Mouse (Mus musculus) ES-E14 (cell line): ENCODE data around the gene Astn2. TPM values are rescaled to one million over a fixed set of nuclear protein-coding genes. Genes with fewer than 3 reads are reported as not detected.

Experiments
- DNase-seq: peaks from one replicate; pipeline ENCODE4 v3.0.0-alpha.2; 2013; ENCODE audit warnings: low read depth, low spot score
- H3K27ac ChIP-seq: 2 replicates; pipeline ENCODE4 v1.5.1; 2012; ENCODE audit warnings: low read depth, mild to moderate bottlenecking, low read length, moderate library complexity, mixed read lengths; ENCODE audit not compliant: poor library complexity, insufficient read depth, severe bottlenecking
- H3K36me3 ChIP-seq: 2 replicates; pipeline ENCODE4 v1.6.1; 2012; ENCODE audit warnings: mild to moderate bottlenecking, low read length, moderate library complexity, mixed read lengths; ENCODE audit not compliant: control insufficient read depth, poor library complexity, insufficient read depth, severe bottlenecking
- H3K4me1 ChIP-seq, 2 experiments: fragments of 150-350 bp in 1 of 2; sonication (generic) in 1 of 2; 2 replicates each; pipeline ENCODE4 v1.6.1; 2012; ENCODE audit warnings: low read length in 2 of 2, mild to moderate bottlenecking in 1 of 2, mixed read lengths in 1 of 2; ENCODE audit not compliant: control insufficient read depth in 2 of 2, insufficient read depth in 2 of 2, poor library complexity in 1 of 2
- H3K4me3 ChIP-seq, 2 experiments: fragments of 150-350 bp in 1 of 2; sonication (generic) in 1 of 2; 2 replicates each; pipeline ENCODE4 v1.5.1; 2012; ENCODE audit warnings: low read length in 2 of 2, low read depth in 1 of 2, mild to moderate bottlenecking in 1 of 2, mixed read lengths in 1 of 2; ENCODE audit not compliant: insufficient read depth in 1 of 2, poor library complexity in 1 of 2, severe bottlenecking in 1 of 2
- H3K9ac ChIP-seq: 2 replicates; pipeline ENCODE4 v1.6.1; 2012; ENCODE audit warnings: low read depth, mild to moderate bottlenecking, low read length, mixed read lengths; ENCODE audit not compliant: poor library complexity, insufficient read depth, severe bottlenecking
- H3K9me3 ChIP-seq: fragments of 150-350 bp; sonication (generic); 2 replicates; pipeline ENCODE4 v1.6.1; 2012; ENCODE audit warnings: low read depth, mild to moderate bottlenecking, low read length; ENCODE audit not compliant: control insufficient read depth, insufficient read depth
- CHD2 ChIP-seq: IDR thresholded peaks from 2 replicates; pipeline ENCODE4 v1.6.1; 2014; ENCODE audit warnings: mild to moderate bottlenecking, low read depth, low read length, inconsistent platforms
- HCFC1 ChIP-seq: IDR thresholded peaks from 2 replicates; pipeline ENCODE4 v1.6.1; 2012; ENCODE audit warnings: low read length, inconsistent platforms, borderline replicate concordance; ENCODE audit not compliant: insufficient read depth
- MAFK ChIP-seq: IDR thresholded peaks from 2 replicates; pipeline ENCODE4 v1.6.1; 2014; ENCODE audit warnings: mild to moderate bottlenecking, low read depth, low read length, inconsistent platforms; ENCODE audit not compliant: insufficient read depth
- ZC3H11A ChIP-seq: IDR thresholded peaks from 2 replicates; pipeline ENCODE4 v1.6.1; 2012; ENCODE audit warnings: low read depth, mild to moderate bottlenecking, inconsistent platforms, low read length, borderline replicate concordance
- ZNF384 ChIP-seq: IDR thresholded peaks from 2 replicates; pipeline ENCODE4 v1.6.1; 2012; ENCODE audit warnings: low read depth, low read length, inconsistent platforms
- in situ Hi-C, 2 experiments: fragments of 600-800 bp; cut with MboI; formaldehyde crosslinking; loops; one replicate each; pipeline ENCODE4 v1.15.1; 2025; ENCODE audit warnings: low sequenced_read_pairs in 2 of 2, inconsistent platforms in 1 of 2; ENCODE audit not compliant: unreplicated experiment in 2 of 2
- total RNA-seq: library from RNA; depleted of rRNA; stranded (reverse); fragments of 300-350 nt; gene quantifications from 2 replicates; pipeline ENCODE4 v1.2.3, GENCODE M21; 2012

Astn2 gene
- total RNA-seq, 1 experiment: 0.04 TPM

DNA sequence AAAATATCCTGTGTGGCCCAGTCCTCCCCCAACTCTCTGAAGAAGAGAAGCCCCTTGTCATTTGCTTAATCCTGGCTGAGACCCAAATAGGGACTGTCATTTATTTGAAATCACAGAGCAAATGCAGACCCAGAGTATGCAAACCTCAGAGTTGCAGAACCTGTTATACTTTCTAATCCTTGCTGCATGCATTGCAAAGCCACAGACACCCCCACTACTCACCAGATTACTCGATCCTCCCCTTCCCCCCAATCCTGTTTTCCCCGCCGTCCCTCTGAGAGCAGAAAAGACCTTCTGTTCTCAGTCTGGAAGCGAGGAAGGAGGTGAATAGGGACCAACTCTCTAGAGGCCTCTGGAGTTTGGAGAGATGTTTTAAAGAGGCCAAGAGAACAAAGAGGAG is 13.9 kb downstream of the Astn2 start:
- Histone ChIP-seq H3K9ac (no peak overlapping the region), H3K27ac (no peak overlapping the region), H3K36me3 (no peaks in the 10 kb centered on the region), H3K4me1 (no peaks in the 10 kb centered on the region), H3K4me3 (no peak overlapping the region), H3K9me3 (no peaks in the 10 kb centered on the region)
- DNase-seq: no peak
- TF ChIP-seq HCFC1: no peak
- TF ChIP-seq MAFK: no peak
- no peak for TF ChIP-seq ZNF384
- no peak for TF ChIP-seq ZC3H11A
- TF ChIP-seq CHD2: no peak
- in situ Hi-C loops: no loop called here

DNA sequence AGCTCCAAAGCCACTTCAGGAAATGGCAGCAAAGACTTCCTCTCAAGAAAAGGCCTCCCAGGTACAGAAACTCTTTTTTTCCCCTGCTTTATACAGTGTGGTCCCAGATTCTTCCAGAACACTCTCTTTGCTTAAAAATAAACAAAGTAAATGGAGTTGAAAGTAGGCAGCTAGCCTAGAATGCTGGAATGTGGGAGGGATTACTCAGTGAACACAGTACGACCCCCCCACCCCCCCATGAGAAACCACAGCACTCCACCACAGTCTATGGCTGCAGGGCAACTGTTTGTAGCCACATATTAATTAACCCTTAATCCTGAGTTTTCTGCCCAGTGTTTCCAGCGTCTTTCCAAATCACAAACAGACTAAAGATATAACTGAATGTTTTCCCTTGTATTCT is 25.8 kb downstream of the Astn2 start:
- in situ Hi-C loops: no loop called here
- H3K4me3 ChIP-seq: no peak overlapping the region
- H3K9ac ChIP-seq: no peak overlapping the region
- no peaks in the 10 kb centered on the region for H3K9me3 ChIP-seq
- no peaks in the 10 kb centered on the region for H3K4me1 ChIP-seq
- no peak for DNase-seq
- TF ChIP-seq CHD2: no peak
- no peak for TF ChIP-seq ZNF384
- no peak for TF ChIP-seq MAFK
- no peak for TF ChIP-seq HCFC1
- no peak overlapping the region for H3K27ac ChIP-seq
- H3K36me3 ChIP-seq: no peaks in the 10 kb centered on the region

DNA sequence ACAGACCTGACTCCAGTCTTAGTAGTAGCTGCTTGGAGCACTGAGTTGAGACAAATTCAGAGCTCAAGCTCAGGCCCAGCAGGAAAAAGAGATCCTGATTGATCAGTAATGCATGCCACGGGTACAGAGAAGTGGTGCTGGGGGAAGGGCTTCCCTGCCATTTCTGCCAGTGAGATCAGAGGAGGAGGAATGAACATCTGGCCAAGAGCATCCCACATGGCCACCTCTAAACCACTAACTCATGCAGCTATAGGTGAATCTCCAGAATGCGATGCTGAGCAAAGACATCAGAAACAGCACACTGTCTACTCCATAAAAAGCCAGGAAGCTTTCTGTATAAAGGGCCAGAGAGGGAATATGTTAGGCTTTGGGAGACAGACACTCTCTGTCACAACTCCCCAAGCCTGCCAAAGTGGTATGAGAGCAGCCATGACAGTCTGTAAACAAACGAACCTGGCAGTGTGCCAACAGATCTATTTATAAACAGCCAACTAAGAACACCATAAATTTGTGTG is 33.8 kb downstream of the Astn2 start:
- in situ Hi-C loops: no loop called here
- Histone ChIP-seq H3K4me1 (no peaks in the 10 kb centered on the region), H3K9me3 (no peaks in the 10 kb centered on the region), H3K27ac (no peak overlapping the region), H3K36me3 (no peaks in the 10 kb centered on the region), H3K4me3 (no peak overlapping the region), H3K9ac (no peak overlapping the region)
- no peak for TF ChIP-seq HCFC1
- no peak for TF ChIP-seq ZC3H11A
- TF ChIP-seq CHD2: no peak
- no peak for TF ChIP-seq ZNF384
- TF ChIP-seq MAFK: no peak
- no peak for DNase-seq

DNA sequence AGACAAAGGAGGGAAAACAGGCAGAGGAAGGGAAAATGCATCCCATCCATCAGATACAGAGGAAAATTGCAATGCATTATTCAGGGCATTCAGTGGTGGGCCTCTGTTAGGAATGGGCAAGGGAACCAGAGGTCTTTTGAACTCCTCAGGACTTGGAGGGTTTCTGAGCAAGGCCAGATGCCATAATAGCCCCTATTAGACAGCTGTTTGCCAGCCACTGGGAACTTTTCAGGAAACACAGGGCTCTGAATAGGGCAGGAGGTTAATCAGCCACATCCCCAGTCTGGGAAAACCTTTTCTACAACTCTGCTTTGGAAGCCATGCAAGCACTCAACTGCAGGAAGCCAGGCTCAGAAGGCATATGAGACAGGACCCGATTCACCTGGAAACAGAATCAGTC is 38.9 kb downstream of the Astn2 start:
- no peak overlapping the region for H3K27ac ChIP-seq

DNA sequence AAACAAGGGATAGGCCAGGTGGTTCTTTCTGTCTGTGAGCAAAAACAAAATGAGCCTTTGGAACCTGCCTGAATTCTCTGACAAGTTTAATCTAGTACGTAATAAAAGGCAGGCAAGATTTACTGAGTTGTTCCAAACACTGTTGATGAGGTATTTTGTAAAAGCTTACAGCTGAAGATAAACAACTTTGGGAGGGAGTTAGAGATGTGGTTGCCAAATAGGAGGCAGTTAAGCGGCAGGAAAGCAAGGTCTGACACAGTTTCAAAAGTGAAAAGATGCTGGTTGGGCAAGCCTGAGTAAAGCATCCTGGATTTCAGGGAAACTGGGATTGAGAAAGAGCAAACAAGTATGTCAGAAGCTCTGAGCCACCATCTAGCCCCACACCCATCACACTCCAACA is 59.8 kb downstream of the Astn2 start:
- Histone ChIP-seq H3K27ac (no peak overlapping the region), H3K9me3 (no peaks in the 10 kb centered on the region), H3K36me3 (no peaks in the 10 kb centered on the region), H3K9ac (no peak overlapping the region), H3K4me3 (no peak overlapping the region), H3K4me1 (no peaks in the 10 kb centered on the region)
- TF ChIP-seq ZNF384: no peak
- no peak for TF ChIP-seq CHD2
- TF ChIP-seq ZC3H11A: no peak
- no peak for TF ChIP-seq MAFK
- TF ChIP-seq HCFC1: no peak
- no peak for DNase-seq
- in situ Hi-C loops: no loop called here

More for the DNA sequence above, 38.9 kb downstream of the Astn2 start:
- TF ChIP-seq MAFK (no peak), ZC3H11A (no peak), ZNF384 (no peak), CHD2 (no peak), HCFC1 (no peak)
- DNase-seq: no peak
- H3K9ac ChIP-seq: no peak overlapping the region
- in situ Hi-C loops: no loop called here
- H3K4me1 ChIP-seq: no peaks in the 10 kb centered on the region
- no peak overlapping the region for H3K4me3 ChIP-seq
- H3K36me3 ChIP-seq: no peaks in the 10 kb centered on the region
- H3K9me3 ChIP-seq: no peaks in the 10 kb centered on the region
